Mouse (Mus musculus) bone marrow, adult 2 months (tissue): ENCODE data around the gene Has1.

Experiments
- CTCF ChIP-seq: fragments of 200-500 bp; IDR thresholded peaks from 2 replicates; pipeline ENCODE4 v1.5.1; 2011; ENCODE audit warnings: low read length, control low read depth; ENCODE audit not compliant: control insufficient read depth, insufficient read depth
- POLR2A ChIP-seq: fragments of 200-500 bp; IDR thresholded peaks from 2 replicates; pipeline ENCODE4 v1.6.1; 2011; ENCODE audit warnings: low read depth, mild to moderate bottlenecking, control low read depth, low read length, borderline replicate concordance; ENCODE audit not compliant: control insufficient read depth

DNA sequence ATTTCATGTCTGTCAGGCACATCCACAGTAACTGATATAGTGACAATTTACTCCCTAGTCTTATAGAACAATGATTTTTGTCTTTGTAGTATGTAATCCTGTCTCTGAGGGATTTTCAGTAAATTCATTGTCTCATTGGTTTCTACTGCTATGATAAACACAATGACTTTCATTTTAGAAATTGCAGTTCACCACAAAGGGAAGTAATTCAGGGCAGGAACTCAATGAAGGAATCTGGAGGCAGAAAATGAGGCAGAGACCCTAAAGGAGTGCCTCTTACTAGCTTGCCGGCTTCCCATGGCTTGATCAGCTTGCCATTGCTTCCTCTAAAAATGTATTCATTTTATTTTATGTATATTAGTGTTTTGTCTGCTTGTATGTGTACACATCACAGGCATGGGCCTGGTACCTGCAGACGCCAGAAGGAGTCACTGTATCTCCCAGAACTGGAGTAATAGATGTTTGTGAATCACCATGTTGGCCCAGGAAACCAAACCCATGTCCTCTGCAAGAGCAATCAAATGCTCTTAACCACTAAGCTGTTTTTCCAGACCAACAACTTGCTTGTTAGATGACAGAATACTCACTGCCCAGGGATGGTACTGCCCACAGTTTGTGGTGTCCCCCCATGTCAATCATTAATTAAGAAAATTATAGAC lies 16.0 kb upstream of the Has1 start:
- TF ChIP-seq CTCF: no peak
- TF ChIP-seq POLR2A: no peak
